Mouse (Mus musculus) right cerebral cortex, postnatal 25 days (tissue): ENCODE data around the gene Gm7682.
"Not testable (repeated sequence)": the region's sequence is repeated elsewhere in the genome, so short reads cannot be mapped to it uniquely, and the experiment has no call there.

ENCODE experiments used
- DNase-seq: peaks from one replicate; pipeline ENCODE4 v3.0.0; 2022

Gene Gm7682

GRCm38 (mm10) chr5:94445484-94445883, at the start of gene Gm7682:
Gene Gm7682 (plus strand): TSS chr5:94445784.
- not testable (repeated sequence) for DNase-seq
